Mouse (Mus musculus) small intestine, adult 2 months (tissue): ENCODE data around the gene Tespa1.

ENCODE experiments used
- CTCF ChIP-seq: fragments of 200-500 bp; IDR thresholded peaks from 2 replicates; pipeline ENCODE4 v1.5.1; 2012; ENCODE audit warnings: low read depth, mild to moderate bottlenecking, control low read depth, inconsistent platforms, low read length, moderate library complexity, mixed read lengths; ENCODE audit not compliant: insufficient replicate concordance, insufficient read length; ENCODE audit errors: extremely low read depth
- POLR2A ChIP-seq: fragments of 200-500 bp; IDR thresholded peaks from 2 replicates; pipeline ENCODE4 v1.6.1; 2012; ENCODE audit warnings: low read depth, mild to moderate bottlenecking, control low read depth, inconsistent platforms, low read length, moderate library complexity

DNA sequence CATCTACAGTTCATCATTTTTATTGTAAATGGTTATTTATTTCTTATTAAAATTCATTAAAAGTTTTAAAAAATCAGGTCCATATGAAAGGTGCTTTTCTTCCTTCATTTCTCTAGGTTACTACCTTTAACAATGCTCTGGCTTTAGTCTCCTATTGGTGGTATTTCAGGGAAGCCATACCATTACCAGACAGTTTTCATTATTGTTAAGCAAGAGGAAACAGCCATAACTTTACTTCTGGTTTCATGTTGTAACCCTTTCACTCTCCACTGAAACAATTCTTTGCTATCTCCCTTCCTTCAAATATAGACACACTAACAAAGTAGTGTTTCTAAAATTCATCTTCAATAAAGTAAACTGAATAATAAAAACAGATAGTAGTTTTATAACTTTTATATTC is 6.8 kb upstream of the Tespa1 start:
- TF ChIP-seq POLR2A = no peak
- TF ChIP-seq CTCF = no peak
